Comparison of ENCODE assay signal across 9 mouse cellular contexts in the genomic region with DNA sequence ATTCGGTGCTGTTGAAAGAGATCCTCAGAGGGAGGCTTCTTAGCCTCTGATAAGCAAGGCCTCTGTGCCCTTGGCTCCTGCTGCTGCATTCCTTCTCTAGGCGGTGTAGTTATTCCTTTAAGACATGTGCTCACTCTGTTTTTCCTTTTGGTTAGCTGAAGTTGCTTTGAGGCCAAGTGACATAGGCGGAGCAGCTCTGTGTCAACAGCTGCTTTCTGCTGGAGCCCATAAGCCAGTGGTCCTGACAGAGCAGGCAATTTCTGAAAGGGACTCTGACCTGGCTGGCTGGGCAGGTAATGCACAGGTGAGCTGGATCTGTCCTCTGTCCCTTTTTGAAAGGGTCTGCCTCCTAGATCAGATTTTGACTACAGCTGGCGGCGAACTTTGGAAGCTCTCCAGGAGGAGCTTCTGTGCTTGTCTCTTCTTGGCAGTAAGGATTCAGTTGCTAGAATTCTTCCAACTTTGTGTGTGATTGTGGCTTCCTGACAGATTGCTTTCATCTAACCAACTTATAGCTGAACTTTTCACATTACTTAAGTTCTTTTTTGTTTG. TPM values are rescaled to one million over a fixed set of nuclear protein-coding genes. Genes with fewer than 3 reads are reported as not detected.
DNase-seq lines count a peak whose midpoint lies in the region; ATAC-seq lines count a peak whose summit lies in the region.
"Had no signal": no experiment of that assay in that cellular context is flagged by ENCODE, and none has a peak within 500 bp of the region (broad histone marks: within the 10 kb centered on the region; RNA-seq: fewer than 3 reads in every experiment).

No protein-coding gene starts in this region.

- peak overlapping the region; percentile 37 for H3K4me2 ChIP-seq in intestine, embryonic 15.5 days (replicated peaks)
- H3K4me2 ChIP-seq in liver, embryonic 13.5 days, result no peak overlapping the region
- H3K4me2 ChIP-seq: limb, embryonic 13.5 days had no signal

- H3K27ac ChIP-seq in intestine, embryonic 15.5 days, result peak overlapping the region; percentile 58
- H3K27ac ChIP-seq in liver, embryonic 13.5 days, result no peak overlapping the region
- H3K27ac ChIP-seq: limb, embryonic 13.5 days had no signal

- H3K4me3 ChIP-seq in intestine, embryonic 15.5 days (replicated peaks), result no peak overlapping the region
- no peak overlapping the region for H3K4me3 ChIP-seq in liver, embryonic 13.5 days (replicated peaks)
- H3K4me3 ChIP-seq: limb, embryonic 13.5 days had no signal

- H3K4me1 ChIP-seq in intestine, embryonic 15.5 days (replicated peaks), result peaks cover 37% of the 10 kb centered on the region
- H3K4me1 ChIP-seq in liver, embryonic 13.5 days (replicated peaks), result peaks cover 74% of the 10 kb centered on the region

- DNase-seq in adrenal gland, adult (ENCODE audit: inconsistent age in 2 of 2, low spot score in 1 of 2), result peak; percentile 28 to 76
- DNase-seq in adrenal gland, postnatal 4 days (ENCODE audit: low spot score in 2 of 2), result no peak
- DNase-seq in right cerebral cortex, adult 18-20 months, result peak; percentile 42
- DNase-seq in right cerebral cortex, postnatal 36 days (ENCODE audit: low spot score in 2 of 2), result no peak
- no peak for DNase-seq in liver, embryonic 13.5 days
- DNase-seq in skeletal muscle tissue, adult 2 months (ENCODE audit: low read depth, low spot score), result peak; percentile 72
- no peak for DNase-seq in embryo, embryonic 11 days

- H3K36me3 ChIP-seq in intestine, embryonic 15.5 days, result no peaks in the 10 kb centered on the region
- H3K36me3 ChIP-seq in liver, embryonic 13.5 days, result peaks cover 31% of the 10 kb centered on the region

- WGBS in intestine, embryonic 15.5 days, result 37% methylated on average over 5 of the region's 5 CpGs
- WGBS in liver, embryonic 13.5 days (ENCODE audit: insufficient replicate concordance), result 56% methylated on average over 5 of the region's 5 CpGs

- H3K9ac ChIP-seq in intestine, embryonic 15.5 days, result no peak overlapping the region
- no peak overlapping the region for H3K9ac ChIP-seq in liver, embryonic 13.5 days
- H3K9ac ChIP-seq: limb, embryonic 13.5 days had no signal

- no peaks in the 10 kb centered on the region for H3K9me3 ChIP-seq in intestine, embryonic 15.5 days
- H3K9me3 ChIP-seq in liver, embryonic 13.5 days (replicated peaks), result no peaks in the 10 kb centered on the region
- H3K9me3 ChIP-seq: limb, embryonic 13.5 days had no signal

- H3K27me3 ChIP-seq in intestine, embryonic 15.5 days (replicated peaks), result no peaks in the 10 kb centered on the region
- H3K27me3 ChIP-seq in liver, embryonic 13.5 days, result no peaks in the 10 kb centered on the region
- H3K27me3 ChIP-seq: limb, embryonic 13.5 days had no signal

- peak; percentile 77 for ATAC-seq in intestine, embryonic 15.5 days
- peak; percentile 21; the same call in 1 of the 2 replicates for ATAC-seq in liver, embryonic 13.5 days (ENCODE audit: low read depth)

RNA-seq across cellular contexts. Expression of gene Susd6, which starts 37.2 kb away (rescaled TPM):
- total RNA-seq in adrenal gland, postnatal 4 days (2021), result 10 to 100 TPM; 48.4 to 51.0 TPM
- polyA plus RNA-seq in intestine, embryonic 15.5 days (2015; fragmentation: Nextera tagmentation; extraction: Ambion mirVana), result 16.9 and 18.7 TPM in 2 replicates
- polyA plus RNA-seq in liver, embryonic 13.5 days (2015; fragmentation: Nextera tagmentation; extraction: Ambion mirVana), result 9.4 and 11.6 TPM in 2 replicates

Comparison
In these comparisons a context has a peak if more than half of its experiments do, and no peak if none do; other contexts are left out.
1. DNase-seq: peak in adrenal gland, adult (2 of 2), right cerebral cortex, adult 18-20 months (single experiment) and skeletal muscle tissue, adult 2 months (single experiment); none in adrenal gland, postnatal 4 days (0 of 2), right cerebral cortex, postnatal 36 days (0 of 2), liver, embryonic 13.5 days (single experiment) and embryo, embryonic 11 days (single experiment).